Mouse (Mus musculus): ENCODE data around the gene Rbfox1.
A peak's percentile ranks its signal among the peaks of the same experiment; 100 is the strongest.

The Rbfox1 gene

GRCm38 (mm10) chr16:6485631-6486030, 600.5 kb downstream of the Rbfox1 start:
- peak; percentile 28 for DNase-seq

GRCm38 (mm10) chr16:6502219-6502618, 617.1 kb downstream of the Rbfox1 start:
- DNase-seq: peak; percentile 42

GRCm38 (mm10) chr16:6503573-6504331, 618.6 kb downstream of the Rbfox1 start:
- peak; percentile 76 for DNase-seq

GRCm38 (mm10) chr16:6508924-6509323, 623.8 kb downstream of the Rbfox1 start:
- no peak for DNase-seq

- no peak for DNase-seq
These were observed 634.3 kb downstream of the Rbfox1 start for GRCm38 (mm10) chr16:6519474-6519873.

- DNase-seq: no peak
These were observed 640.5 kb downstream of the Rbfox1 start for GRCm38 (mm10) chr16:6525507-6526170.

GRCm38 (mm10) chr16:6531459-6531858, 646.3 kb downstream of the Rbfox1 start:
- no peak for DNase-seq

GRCm38 (mm10) chr16:6532077-6532995, 647.2 kb downstream of the Rbfox1 start:
- DNase-seq: peak; percentile 52

- no peak for DNase-seq
These were observed 670.6 kb downstream of the Rbfox1 start for GRCm38 (mm10) chr16:6555776-6556175.

- peak; percentile 34 for DNase-seq
These were observed 672.6 kb downstream of the Rbfox1 start for GRCm38 (mm10) chr16:6557726-6558125.

GRCm38 (mm10) chr16:6584700-6585099, 699.5 kb downstream of the Rbfox1 start:
- no peak for DNase-seq

- DNase-seq: no peak
These were observed 700.0 kb downstream of the Rbfox1 start for GRCm38 (mm10) chr16:6585204-6585603.

- no peak for DNase-seq
These were observed 731.4 kb downstream of the Rbfox1 start for GRCm38 (mm10) chr16:6616526-6616925.

- DNase-seq: no peak
These were observed 755.2 kb downstream of the Rbfox1 start for GRCm38 (mm10) chr16:6640330-6640729.

- DNase-seq: no peak
These were observed 761.8 kb downstream of the Rbfox1 start for GRCm38 (mm10) chr16:6646941-6647340.

- no peak for DNase-seq
These were observed 763.6 kb downstream of the Rbfox1 start for GRCm38 (mm10) chr16:6648753-6649152.

GRCm38 (mm10) chr16:6658594-6658993, 773.4 kb downstream of the Rbfox1 start:
- DNase-seq: no peak

- no peak for DNase-seq
These were observed 801.1 kb downstream of the Rbfox1 start for GRCm38 (mm10) chr16:6686076-6686757.

- no peak for DNase-seq
These were observed 819.7 kb downstream of the Rbfox1 start for GRCm38 (mm10) chr16:6704847-6705246.

- no peak for DNase-seq
These were observed 827.2 kb downstream of the Rbfox1 start for GRCm38 (mm10) chr16:6712341-6712740.

- DNase-seq: no peak
These were observed 830.1 kb downstream of the Rbfox1 start for GRCm38 (mm10) chr16:6715245-6715644.

GRCm38 (mm10) chr16:6716214-6716911, 831.2 kb downstream of the Rbfox1 start:
- peak; percentile 90 for DNase-seq
